Mouse (Mus musculus): ENCODE measurements around the gene Chpf2.
A peak's percentile ranks its signal among the peaks of the same experiment; 100 is the strongest.

The Chpf2 gene

GRCm38 (mm10) chr5:24591796-24592470 is 5.4 kb downstream of the Chpf2 start:
- no peak for DNase-seq (ENCODE audit: low read depth)

GRCm38 (mm10) chr5:24592471-24593160 is 6.1 kb downstream of the Chpf2 start:
- no peak for DNase-seq (ENCODE audit: low read depth)

- DNase-seq (ENCODE audit: low read depth), result no peak
These were observed 6.7 kb downstream of the Chpf2 start for GRCm38 (mm10) chr5:24593230-24593629.

GRCm38 (mm10) chr5:24593928-24594327 is 7.4 kb downstream of the Chpf2 start:
- no peak for DNase-seq (ENCODE audit: low read depth)

GRCm38 (mm10) chr5:24594346-24594745 is 7.8 kb downstream of the Chpf2 start:
- DNase-seq (ENCODE audit: low read depth), result no peak

GRCm38 (mm10) chr5:24595261-24595660 is 8.7 kb downstream of the Chpf2 start:
- DNase-seq (ENCODE audit: low read depth), result no peak

GRCm38 (mm10) chr5:24595786-24596380 is 9.3 kb downstream of the Chpf2 start:
- DNase-seq (ENCODE audit: low read depth), result no peak

GRCm38 (mm10) chr5:24596519-24597171 is 10.1 kb downstream of the Chpf2 start:
- no peak for DNase-seq (ENCODE audit: low read depth)

GRCm38 (mm10) chr5:24597221-24597728 is 10.7 kb downstream of the Chpf2 start:
- peak; percentile 80 for DNase-seq (ENCODE audit: low read depth)

GRCm38 (mm10) chr5:24597901-24598569 is 11.5 kb downstream of the Chpf2 start:
- no peak for DNase-seq (ENCODE audit: low read depth)

- DNase-seq (ENCODE audit: low read depth), result no peak
These were observed 12.0 kb downstream of the Chpf2 start for GRCm38 (mm10) chr5:24598570-24599006.

- no peak for DNase-seq (ENCODE audit: low read depth)
These were observed 12.6 kb downstream of the Chpf2 start for GRCm38 (mm10) chr5:24599137-24599536.

- DNase-seq (ENCODE audit: low read depth), result no peak
These were observed 13.7 kb downstream of the Chpf2 start for GRCm38 (mm10) chr5:24600236-24600635.

- DNase-seq (ENCODE audit: low read depth), result no peak
These were observed 14.7 kb downstream of the Chpf2 start for GRCm38 (mm10) chr5:24601071-24601835.

GRCm38 (mm10) chr5:24601911-24602750 is 15.6 kb downstream of the Chpf2 start:
- DNase-seq (ENCODE audit: low read depth), result no peak

- DNase-seq (ENCODE audit: low read depth), result no peak
These were observed 16.3 kb downstream of the Chpf2 start for GRCm38 (mm10) chr5:24602751-24603343.

GRCm38 (mm10) chr5:24603431-24604010 is 17.0 kb downstream of the Chpf2 start:
- no peak for DNase-seq (ENCODE audit: low read depth)

GRCm38 (mm10) chr5:24604080-24604655 is 17.6 kb downstream of the Chpf2 start:
- no peak for DNase-seq (ENCODE audit: low read depth)

GRCm38 (mm10) chr5:24604656-24605100 is 18.1 kb downstream of the Chpf2 start:
- no peak for DNase-seq (ENCODE audit: low read depth)

Measured in fibroblast of lung, adult 2 months (primary cell).